Mouse (Mus musculus) kidney, adult 2 months (tissue): ENCODE measurements around the gene P2rx2. TPM values are rescaled to one million over a fixed set of nuclear protein-coding genes. Genes with fewer than 3 reads are reported as not detected.

Source experiments
- DNase-seq: peaks from one replicate; pipeline ENCODE4 v3.0.0; 2021
- H3K27ac ChIP-seq: fragments of 200-500 bp; 2 replicates; pipeline ENCODE4 v1.5.1; 2012; ENCODE audit warnings: low read depth, low read length, control low read depth, inconsistent platforms; ENCODE audit not compliant: insufficient read depth
- H3K27me3 ChIP-seq: fragments of 200-500 bp; replicated peaks from 2 replicates; pipeline ENCODE4 v1.6.1; 2012; ENCODE audit warnings: mild to moderate bottlenecking, moderate library complexity, low read length, inconsistent platforms; ENCODE audit not compliant: control insufficient read depth, insufficient read depth
- H3K36me3 ChIP-seq: fragments of 200-500 bp; 2 replicates; pipeline ENCODE4 v1.6.1; 2012; ENCODE audit warnings: mild to moderate bottlenecking, moderate library complexity, low read length, inconsistent platforms; ENCODE audit not compliant: control insufficient read depth, insufficient read depth
- H3K4me1 ChIP-seq: fragments of 200-500 bp; 2 replicates; pipeline ENCODE4 v1.6.1; 2011; ENCODE audit warnings: low read length; ENCODE audit not compliant: control insufficient read depth, insufficient read depth
- H3K4me3 ChIP-seq: fragments of 200-500 bp; 2 replicates; pipeline ENCODE4 v1.5.1; 2011; ENCODE audit warnings: mild to moderate bottlenecking, low read depth, low read length, control low read depth; ENCODE audit not compliant: insufficient read depth
- CTCF ChIP-seq: fragments of 200-500 bp; conservative IDR thresholded peaks from 2 replicates; pipeline ENCODE4 v1.5.1; 2011; ENCODE audit warnings: low read depth, mild to moderate bottlenecking, control low read depth, low read length, moderate library complexity, mixed read lengths; ENCODE audit not compliant: insufficient read depth, insufficient read length
- POLR2A ChIP-seq: fragments of 200-500 bp; IDR thresholded peaks from one replicate; pipeline ENCODE4 v1.6.1; 2011; ENCODE audit warnings: low read depth, low read length, control low read depth
- WGBS: fragments of 180-500 bp; shearing (Covaris S2); methylation state at CpG from one replicate; pipeline ENCODE4 v1.1.7; 2018; 5-methylcytosine and 5-hydroxymethylcytosine counted together
- polyA plus RNA-seq: library from polyadenylated mRNA; depleted of rRNA; stranded (reverse); fragments of >200 nt; gene quantifications from 2 replicates; pipeline ENCODE4 v1.2.3, GENCODE M21; 2012; rRNA removed

Gene P2rx2
- polyA plus RNA-seq, 1 experiment: 0.59 TPM

- Histone ChIP-seq H3K36me3 (no peaks in the 10 kb centered on the region), H3K4me1 (no peaks in the 10 kb centered on the region)
- WGBS: 61% methylated on average over 3 of the region's 3 CpGs
Measured at GRCm38 (mm10) chr5:110330508-110330907, 12.5 kb downstream of the P2rx2 start.

GRCm38 (mm10) chr5:110313127-110313526 is 29.9 kb downstream of the P2rx2 start:
- no peaks in the 10 kb centered on the region for H3K36me3 ChIP-seq
- no peak for DNase-seq
- TF ChIP-seq POLR2A (no peak), CTCF (no peak)
- H3K4me3 ChIP-seq: no peak overlapping the region
- no peaks in the 10 kb centered on the region for H3K4me1 ChIP-seq
- H3K27ac ChIP-seq: no peak overlapping the region
- WGBS: 90% methylated on average over 3 of the region's 3 CpGs
- no peaks in the 10 kb centered on the region for H3K27me3 ChIP-seq

More at GRCm38 (mm10) chr5:110330508-110330907, 12.5 kb downstream of the P2rx2 start:
- no peak overlapping the region for H3K4me3 ChIP-seq
- no peak for TF ChIP-seq POLR2A
- TF ChIP-seq CTCF: no peak
- no peaks in the 10 kb centered on the region for H3K27me3 ChIP-seq
- peak; percentile 63 for DNase-seq
- H3K27ac ChIP-seq: no peak overlapping the region

- TF ChIP-seq CTCF: no peak
- no peak for TF ChIP-seq POLR2A
- no peaks in the 10 kb centered on the region for H3K4me1 ChIP-seq
- DNase-seq: no peak
- H3K27ac ChIP-seq: no peak overlapping the region
- WGBS: 98% methylated on average over 7 of the region's 7 CpGs
- H3K36me3 ChIP-seq: no peaks in the 10 kb centered on the region
- H3K27me3 ChIP-seq: no peaks in the 10 kb centered on the region
- no peak overlapping the region for H3K4me3 ChIP-seq
Measured at GRCm38 (mm10) chr5:110308861-110309260, 34.2 kb downstream of the P2rx2 start.

GRCm38 (mm10) chr5:110300591-110300990 is 42.4 kb downstream of the P2rx2 start:
- Histone ChIP-seq H3K36me3 (no peaks in the 10 kb centered on the region), H3K27me3 (no peaks in the 10 kb centered on the region), H3K27ac (no peak overlapping the region), H3K4me1 (no peaks in the 10 kb centered on the region), H3K4me3 (no peak overlapping the region)
- no peak for DNase-seq
- no peak for TF ChIP-seq CTCF
- no peak for TF ChIP-seq POLR2A
- 92% methylated on average over 2 of the region's 2 CpGs for whole genome bisulfite sequencing

GRCm38 (mm10) chr5:110296637-110297036 is 46.4 kb downstream of the P2rx2 start:
- H3K4me1 ChIP-seq: no peaks in the 10 kb centered on the region
- no peak overlapping the region for H3K27ac ChIP-seq
- no peak for DNase-seq
- no peaks in the 10 kb centered on the region for H3K27me3 ChIP-seq
- H3K36me3 ChIP-seq: no peaks in the 10 kb centered on the region
- TF ChIP-seq POLR2A (no peak), CTCF (no peak)
- 97% methylated on average over 1 of the region's 1 CpGs for WGBS
- no peak overlapping the region for H3K4me3 ChIP-seq

- H3K4me3 ChIP-seq: no peak overlapping the region
- no peaks in the 10 kb centered on the region for H3K27me3 ChIP-seq
- DNase-seq: no peak
- no peaks in the 10 kb centered on the region for H3K4me1 ChIP-seq
- WGBS: 95% methylated on average over 1 of the region's 1 CpGs
- no peaks in the 10 kb centered on the region for H3K36me3 ChIP-seq
- H3K27ac ChIP-seq: no peak overlapping the region
- no peak for TF ChIP-seq POLR2A
- TF ChIP-seq CTCF: no peak
Measured at GRCm38 (mm10) chr5:110291649-110292048, 51.4 kb downstream of the P2rx2 start.

Other genes with a start within 250 kb of the P2rx2 start
- 0.04 and 0.11 TPM in 2 replicates for gene Gm35315, start 248.8 kb downstream of the P2rx2 start, polyA plus RNA-seq
- gene Plcxd1, start 243.2 kb downstream of the P2rx2 start, polyA plus RNA-seq: 1.8 and 2.9 TPM in 2 replicates
- 50.6 and 65.8 TPM in 2 replicates for gene Gtpbp6, start 235.0 kb downstream of the P2rx2 start, polyA plus RNA-seq
- gene Zfp605, start 233.1 kb downstream of the P2rx2 start, polyA plus RNA-seq: 0.49 and 0.74 TPM in 2 replicates
- 23.2 and 23.5 TPM in 2 replicates for gene Chfr, start 207.4 kb downstream of the P2rx2 start, polyA plus RNA-seq
- gene Golga3, start 166.5 kb downstream of the P2rx2 start, polyA plus RNA-seq: 7.8 and 8.6 TPM in 2 replicates
- gene Ankle2, start 112.2 kb downstream of the P2rx2 start, polyA plus RNA-seq: 7.5 and 8.6 TPM in 2 replicates
- gene Pgam5, start 73.3 kb downstream of the P2rx2 start, polyA plus RNA-seq: 17.0 and 18.1 TPM in 2 replicates
- gene Pxmp2, start 57.0 kb downstream of the P2rx2 start, polyA plus RNA-seq: 73.1 and 83.7 TPM in 2 replicates
- gene Pole, start 56.9 kb downstream of the P2rx2 start, polyA plus RNA-seq: 1.7 and 2.0 TPM in 2 replicates
- not detected in 2 replicates for gene Lrcol1, start 1.5 kb upstream of the P2rx2 start, polyA plus RNA-seq
- gene Fbrsl1, start 105.3 kb upstream of the P2rx2 start, polyA plus RNA-seq: 38.2 and 47.0 TPM in 2 replicates
- gene Galnt9, start 201.1 kb upstream of the P2rx2 start, polyA plus RNA-seq: 0.50 and 0.61 TPM in 2 replicates